Mouse (Mus musculus) adrenal gland, postnatal 4 days (tissue): ENCODE measurements around the gene Eln. TPM values are rescaled to one million over a fixed set of nuclear protein-coding genes. Genes with fewer than 3 reads are reported as not detected.

Experiments
- DNase-seq, 2 experiments: peaks; one replicate each; pipeline ENCODE4 v3.0.0; 2021 to 2022; ENCODE audit warnings: low spot score in 2 of 2, mixed read lengths in 2 of 2
- long read RNA-seq, 2 experiments: library from polyadenylated mRNA; stranded (forward); transcript quantifications; one replicate each; pipeline ENCODE4 v2.0.0; 2021
- total RNA-seq, 2 experiments: library from RNA; stranded (reverse); gene quantifications; 2 replicates each; pipeline ENCODE4 v1.2.3; 2021

Eln gene
- total RNA-seq = 100 to 1,000 TPM; 192 to 231 TPM
- long read RNA-seq, experiment 1, transcript Eln-201 (37 exons, 3,853 nt) = major isoform, 30 of 87 reads
- long read RNA-seq, experiment 1, partial matches to known transcripts = 23 of 87 reads
- long read RNA-seq, experiment 1, other reads (novel, unspliced or antisense) = 34 of 87 reads
- long read RNA-seq, experiment 2, transcript Eln-201 (37 exons, 3,853 nt) = major isoform, 229 of 346 reads
- long read RNA-seq, experiment 2, partial matches to known transcripts = 71 of 346 reads
- long read RNA-seq, experiment 2, other reads (novel, unspliced or antisense) = 46 of 346 reads

- no peak for DNase-seq
Measured at GRCm38 (mm10) chr5:134746890-134747511, at the start of gene Eln. Gene Eln (minus strand): TSS chr5:134747323.

- DNase-seq = no peak
Measured at GRCm38 (mm10) chr5:134790080-134790995, 43.2 kb upstream of the Eln start.

GRCm38 (mm10) chr5:134788237-134788636 is 41.1 kb upstream of the Eln start:
- no peak for DNase-seq

GRCm38 (mm10) chr5:134785691-134786371 is 38.7 kb upstream of the Eln start:
- DNase-seq = no peak

- no peak for DNase-seq
Measured at GRCm38 (mm10) chr5:134783794-134784193, 36.7 kb upstream of the Eln start.

GRCm38 (mm10) chr5:134780963-134781362 is 33.8 kb upstream of the Eln start:
- no peak for DNase-seq

- no peak for DNase-seq
Measured at GRCm38 (mm10) chr5:134780146-134780545, 33.0 kb upstream of the Eln start.

- DNase-seq = no peak
Measured at GRCm38 (mm10) chr5:134776551-134776950, 29.4 kb upstream of the Eln start.

- no peak for DNase-seq
Measured at GRCm38 (mm10) chr5:134772522-134772921, 25.4 kb upstream of the Eln start.

- no peak for DNase-seq
Measured at GRCm38 (mm10) chr5:134771750-134772149, 24.6 kb upstream of the Eln start.

GRCm38 (mm10) chr5:134769181-134769580 is 22.1 kb upstream of the Eln start:
- DNase-seq = no peak

GRCm38 (mm10) chr5:134765441-134765840 is 18.3 kb upstream of the Eln start:
- DNase-seq = no peak

GRCm38 (mm10) chr5:134763326-134763725 is 16.2 kb upstream of the Eln start:
- DNase-seq = no peak

GRCm38 (mm10) chr5:134761409-134762124 is 14.4 kb upstream of the Eln start:
- no peak for DNase-seq

- DNase-seq = no peak
Measured at GRCm38 (mm10) chr5:134756031-134756430, 8.9 kb upstream of the Eln start.

GRCm38 (mm10) chr5:134754096-134754495 is 7.0 kb upstream of the Eln start:
- no peak for DNase-seq

- DNase-seq = no peak
Measured at GRCm38 (mm10) chr5:134750469-134750868, 3.3 kb upstream of the Eln start.

- DNase-seq = peak in 1 of 2 experiments; percentile 44
Measured at GRCm38 (mm10) chr5:134747947-134748618, 960 bp upstream of the Eln start.

- DNase-seq = no peak
Measured at GRCm38 (mm10) chr5:134747512-134747893, 380 bp upstream of the Eln start.

- DNase-seq = no peak
Measured at GRCm38 (mm10) chr5:134746201-134746600, 922 bp downstream of the Eln start.
